Mouse (Mus musculus): ENCODE measurements around the gene Flt3l. TPM values are rescaled to one million over a fixed set of nuclear protein-coding genes. Genes with fewer than 3 reads are reported as not detected.
"Not testable (repeated sequence)": the region's sequence is repeated elsewhere in the genome, so short reads cannot be mapped to it uniquely, and the experiment has no call there.

Flt3l gene
- polyA plus RNA-seq, 1 experiment from 2014 or later: 1.5 TPM

- peak overlapping the region; percentile 71 for H3K4me2 ChIP-seq
- peak overlapping the region; percentile 90 for H3K27ac ChIP-seq
- peaks cover 45% of the 10 kb centered on the region for H3K4me1 ChIP-seq (replicated peaks)
- 65% methylated on average over 15 of the region's 15 CpGs for WGBS
- no peaks in the 10 kb centered on the region for H3K27me3 ChIP-seq
- H3K9me3 ChIP-seq (replicated peaks): no peaks in the 10 kb centered on the region
- peak overlapping the region; percentile 70 for H3K9ac ChIP-seq
- H3K36me3 ChIP-seq: peaks cover 26% of the 10 kb centered on the region
- peak overlapping the region; percentile 58 for H3K4me3 ChIP-seq
- no peak for ATAC-seq (replicated peaks; ENCODE audit: insufficient number of reproducible peaks, insufficient read depth, low FRiP score, low read depth)
These were observed 6.3 kb downstream of the Flt3l start for GRCm38 (mm10) chr7:45129776-45130512.

GRCm38 (mm10) chr7:45129318-45129717 is 6.9 kb downstream of the Flt3l start:
- peaks cover 30% of the 10 kb centered on the region for H3K36me3 ChIP-seq
- peak; percentile 0; the same call in 1 of the 2 replicates for ATAC-seq (replicated peaks; ENCODE audit: insufficient number of reproducible peaks, insufficient read depth, low FRiP score, low read depth)

GRCm38 (mm10) chr7:45128624-45129246 is 7.5 kb downstream of the Flt3l start, which contains the start of gene Rpl13a:
Rpl13a (minus strand) TSS chr7:45128761.
- Histone ChIP-seq H3K9me3 (replicated peaks) (no peaks in the 10 kb centered on the region), H3K9ac (peak within 1 kb of the TSS; percentile 99), H3K27ac (peak within 1 kb of the TSS; percentile 90), H3K27me3 (no peaks in the 10 kb centered on the region), H3K36me3 (peaks cover 30% of the 10 kb centered on the region), H3K4me2 (peak within 1 kb of the TSS; percentile 79), H3K4me1 (replicated peaks) (peaks cover 39% of the 10 kb centered on the region), H3K4me3 (peak within 1 kb of the TSS; percentile 98)
- ATAC-seq (replicated peaks; ENCODE audit: insufficient number of reproducible peaks, insufficient read depth, low FRiP score, low read depth): peak; percentile 93
- WGBS: under 1% methylated on average over 48 of the region's 48 CpGs

More at GRCm38 (mm10) chr7:45129318-45129717, 6.9 kb downstream of the Flt3l start:
- Histone ChIP-seq H3K27ac (peak overlapping the region; percentile 90), H3K9ac (peak overlapping the region; percentile 70), H3K4me3 (peak overlapping the region; percentile 58), H3K9me3 (replicated peaks) (no peaks in the 10 kb centered on the region), H3K27me3 (no peaks in the 10 kb centered on the region), H3K4me2 (peak overlapping the region; percentile 71), H3K4me1 (replicated peaks) (peaks cover 43% of the 10 kb centered on the region)
- whole genome bisulfite sequencing: 1% methylated on average over 17 of the region's 17 CpGs

GRCm38 (mm10) chr7:45127700-45128224 is 8.5 kb downstream of the Flt3l start:
- Histone ChIP-seq H3K27ac (peak overlapping the region; percentile 90), H3K27me3 (no peaks in the 10 kb centered on the region), H3K4me3 (peak overlapping the region; percentile 98), H3K36me3 (peaks cover 35% of the 10 kb centered on the region), H3K4me1 (replicated peaks) (peaks cover 44% of the 10 kb centered on the region), H3K9ac (peak overlapping the region; percentile 99), H3K9me3 (replicated peaks) (no peaks in the 10 kb centered on the region), H3K4me2 (peak overlapping the region; percentile 79)
- under 1% methylated on average over 6 of the region's 6 CpGs for WGBS
- no peak for ATAC-seq (replicated peaks; ENCODE audit: insufficient number of reproducible peaks, insufficient read depth, low FRiP score, low read depth)

GRCm38 (mm10) chr7:45126844-45127699 is 9.2 kb downstream of the Flt3l start:
- Histone ChIP-seq H3K4me2 (peak overlapping the region; percentile 79), H3K9me3 (replicated peaks) (no peaks in the 10 kb centered on the region), H3K4me1 (replicated peaks) (peaks cover 50% of the 10 kb centered on the region), H3K27ac (peak overlapping the region; percentile 90), H3K4me3 (peak overlapping the region; percentile 98), H3K27me3 (no peaks in the 10 kb centered on the region), H3K9ac (peak overlapping the region; percentile 99), H3K36me3 (peaks cover 42% of the 10 kb centered on the region)
- ATAC-seq (replicated peaks; ENCODE audit: insufficient number of reproducible peaks, insufficient read depth, low FRiP score, low read depth): no peak
- WGBS: 23% methylated on average over 21 of the region's 21 CpGs

- H3K36me3 ChIP-seq: peaks cover 50% of the 10 kb centered on the region
- H3K4me2 ChIP-seq: peak overlapping the region; percentile 79
- 71% methylated on average over 17 of the region's 17 CpGs for WGBS
These were observed 9.9 kb downstream of the Flt3l start for GRCm38 (mm10) chr7:45126147-45126843.

GRCm38 (mm10) chr7:45125649-45126048 is 10.6 kb downstream of the Flt3l start:
- not testable (repeated sequence) for H3K9me3 ChIP-seq (replicated peaks); H3K27me3 ChIP-seq; ATAC-seq (replicated peaks; ENCODE audit: insufficient number of reproducible peaks, insufficient read depth, low FRiP score, low read depth); H3K9ac ChIP-seq
- Histone ChIP-seq H3K36me3 (peaks cover 56% of the 10 kb centered on the region), H3K4me1 (replicated peaks) (peaks cover 60% of the 10 kb centered on the region), H3K4me3 (peak overlapping the region; percentile 1; the same call in 1 of the 2 replicates), H3K4me2 (0 out of 2 replicates have a peak overlapping the region, but pooled peaks have one; percentile 79), H3K27ac (peak overlapping the region; percentile 90)
- WGBS: 75% methylated on average over 5 of the region's 5 CpGs

More at GRCm38 (mm10) chr7:45126147-45126843, 9.9 kb downstream of the Flt3l start:
- H3K4me1 ChIP-seq (replicated peaks): peaks cover 58% of the 10 kb centered on the region
- H3K9me3 ChIP-seq (replicated peaks): no peaks in the 10 kb centered on the region
- H3K9ac ChIP-seq: peak overlapping the region; percentile 99
- peak overlapping the region; percentile 90 for H3K27ac ChIP-seq
- no peak for ATAC-seq (replicated peaks; ENCODE audit: insufficient number of reproducible peaks, insufficient read depth, low FRiP score, low read depth)
- H3K27me3 ChIP-seq: no peaks in the 10 kb centered on the region
- H3K4me3 ChIP-seq: peak overlapping the region; percentile 98

GRCm38 (mm10) chr7:45125144-45125600 is 11.1 kb downstream of the Flt3l start:
- H3K36me3 ChIP-seq: peaks cover 61% of the 10 kb centered on the region
- H3K9me3 ChIP-seq (replicated peaks): no peaks in the 10 kb centered on the region
- 0 out of 2 replicates have a peak overlapping the region, but pooled peaks have one; percentile 14 for H3K9ac ChIP-seq
- WGBS: 28% methylated on average over 7 of the region's 7 CpGs
- H3K4me1 ChIP-seq (replicated peaks): peaks cover 60% of the 10 kb centered on the region
- peak overlapping the region; percentile 1; the same call in 1 of the 2 replicates for H3K4me3 ChIP-seq
- no peak for ATAC-seq (replicated peaks; ENCODE audit: insufficient number of reproducible peaks, insufficient read depth, low FRiP score, low read depth)
- H3K27ac ChIP-seq: peak overlapping the region; percentile 90
- H3K4me2 ChIP-seq: no peak overlapping the region; the same call in 1 of the 2 replicates
- no peaks in the 10 kb centered on the region for H3K27me3 ChIP-seq

- Histone ChIP-seq H3K27ac (peak within 1 kb of the TSS; percentile 90), H3K4me2 (peak within 1 kb of the TSS; percentile 75), H3K36me3 (peaks cover 68% of the 10 kb centered on the region), H3K4me3 (peak within 1 kb of the TSS; percentile 85), H3K4me1 (replicated peaks) (peaks cover 53% of the 10 kb centered on the region), H3K9me3 (replicated peaks) (no peaks in the 10 kb centered on the region), H3K27me3 (no peaks in the 10 kb centered on the region), H3K9ac (peak within 1 kb of the TSS; percentile 94)
- WGBS: under 1% methylated on average over 59 of the region's 59 CpGs
- ATAC-seq (replicated peaks; ENCODE audit: insufficient number of reproducible peaks, insufficient read depth, low FRiP score, low read depth): peak; percentile 81
These were observed 11.7 kb downstream of the Flt3l start, which contains the start of gene Rps11 for GRCm38 (mm10) chr7:45124224-45125143. Rps11 (minus strand) TSS chr7:45124439.
